Mouse (Mus musculus) cerebellum, adult 2 months (tissue): ENCODE data around the gene Mier2.

Experiments
- CTCF ChIP-seq: fragments of 200-500 bp; IDR thresholded peaks from 2 replicates; pipeline ENCODE4 v1.5.1; 2011; ENCODE audit warnings: low read depth, mild to moderate bottlenecking, control low read depth, low read length, moderate library complexity, borderline replicate concordance; ENCODE audit not compliant: insufficient read depth
- POLR2A ChIP-seq: fragments of 200-500 bp; IDR thresholded peaks from 2 replicates; pipeline ENCODE4 v1.6.1; 2011; ENCODE audit warnings: low read length, control low read depth, borderline replicate concordance; ENCODE audit not compliant: insufficient read depth

DNA sequence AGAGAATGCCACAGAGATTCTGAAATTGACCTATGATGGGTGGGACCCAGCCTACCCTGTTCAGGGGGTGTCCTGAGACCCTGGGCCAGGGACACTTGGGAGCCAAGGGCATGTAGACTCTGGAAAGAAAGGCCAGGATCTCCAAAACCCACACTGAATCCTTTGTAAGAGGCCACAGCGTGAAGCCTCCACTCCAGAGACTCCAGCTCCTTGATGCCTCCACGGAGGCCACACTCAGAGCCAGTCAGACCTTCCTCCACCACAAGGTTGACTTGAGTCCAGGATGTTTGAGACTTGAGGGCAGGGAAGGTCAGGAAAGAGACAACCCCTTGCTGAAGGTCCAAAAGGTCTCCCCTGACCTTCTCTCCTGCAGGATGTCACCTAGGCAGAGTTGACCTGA is 20.6 kb downstream of the Mier2 start:
- TF ChIP-seq POLR2A (no peak), CTCF (no peak)
